Mouse (Mus musculus): ENCODE results near the gene Bahd1. TPM values are rescaled to one million over a fixed set of nuclear protein-coding genes. Genes with fewer than 3 reads are reported as not detected.

Bahd1 gene
- polyA plus RNA-seq, 1 experiment from 2014 or later = 6.5 TPM

DNA sequence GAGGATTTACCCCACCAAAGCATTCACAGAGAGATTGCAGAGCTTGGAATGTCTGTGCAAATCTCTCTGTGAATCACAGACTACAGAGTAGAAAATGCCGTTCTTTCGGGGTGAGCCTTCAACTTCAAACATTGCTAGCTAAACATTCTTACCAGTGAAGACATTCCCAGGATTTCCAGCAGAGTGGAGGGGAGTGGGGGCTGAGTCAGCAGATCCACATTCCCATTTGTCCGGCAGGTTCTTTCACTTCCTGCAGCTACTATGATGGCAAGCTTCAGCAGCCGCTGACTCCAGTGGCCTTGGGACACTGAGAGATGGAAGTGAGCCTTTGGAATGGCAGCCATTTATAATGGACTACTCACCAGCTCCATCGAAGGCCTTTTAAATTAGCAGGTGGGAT is 56.3 kb downstream of the Bahd1 start:
- Histone ChIP-seq H3K27me3 (replicated peaks; ENCODE audit: control insufficient read depth, insufficient read depth, low read length) (no peaks in the 10 kb centered on the region), H3K9me3 (ENCODE audit: control insufficient read depth, low read length) (no peaks in the 10 kb centered on the region), H3K4me1 (replicated peaks; ENCODE audit: control insufficient read depth, insufficient read depth, low read length) (no peaks in the 10 kb centered on the region), H3K27ac (ENCODE audit: low read length) (no peak overlapping the region), H3K36me3 (ENCODE audit: control insufficient read depth, insufficient read depth) (no peaks in the 10 kb centered on the region), H3K4me3 (replicated peaks; ENCODE audit: low read length) (no peak overlapping the region), H3K9ac (replicated peaks; ENCODE audit: low read depth, low read length) (no peak overlapping the region), H3K4me2 (ENCODE audit: low read length) (no peak overlapping the region)
- no peak for ATAC-seq
- 87% methylated on average over 5 of the region's 5 CpGs for WGBS

- no peak overlapping the region for H3K4me3 ChIP-seq (replicated peaks; ENCODE audit: low read length)
- H3K4me2 ChIP-seq (ENCODE audit: low read length) = no peak overlapping the region
- no peaks in the 10 kb centered on the region for H3K4me1 ChIP-seq (replicated peaks; ENCODE audit: control insufficient read depth, insufficient read depth, low read length)
- H3K36me3 ChIP-seq (ENCODE audit: control insufficient read depth, insufficient read depth) = no peaks in the 10 kb centered on the region
- no peak overlapping the region for H3K9ac ChIP-seq (replicated peaks; ENCODE audit: low read depth, low read length)
- H3K27ac ChIP-seq (ENCODE audit: low read length) = no peak overlapping the region
- ATAC-seq = no peak
- no peaks in the 10 kb centered on the region for H3K9me3 ChIP-seq (ENCODE audit: control insufficient read depth, low read length)
- WGBS = 31% methylated on average over 2 of the region's 2 CpGs
- no peaks in the 10 kb centered on the region for H3K27me3 ChIP-seq (replicated peaks; ENCODE audit: control insufficient read depth, insufficient read depth, low read length)
Observed at GRCm38 (mm10) chr2:118959644-118960043, 59.5 kb downstream of the Bahd1 start.

DNA sequence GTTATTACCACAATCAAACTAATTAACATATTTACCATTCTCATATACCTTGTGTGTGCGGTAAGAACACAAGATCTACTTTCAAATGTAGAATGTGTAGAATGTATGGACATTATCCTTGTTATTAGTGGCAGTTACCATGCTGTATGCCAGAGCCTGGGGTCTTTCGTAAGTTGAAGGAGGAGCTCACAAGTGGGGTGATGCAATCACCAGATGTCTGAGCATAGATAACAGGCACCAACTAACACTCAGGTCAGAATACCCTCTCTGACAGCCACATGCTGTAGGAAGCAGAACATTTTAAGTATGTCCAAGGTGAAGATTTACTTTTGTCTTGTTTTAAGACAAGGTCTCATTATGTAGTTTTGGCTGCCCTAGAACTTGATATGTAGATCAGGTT is 60.2 kb downstream of the Bahd1 start:
- Histone ChIP-seq H3K27ac (ENCODE audit: low read length) (no peak overlapping the region), H3K9ac (replicated peaks; ENCODE audit: low read depth, low read length) (no peak overlapping the region), H3K27me3 (replicated peaks; ENCODE audit: control insufficient read depth, insufficient read depth, low read length) (no peaks in the 10 kb centered on the region), H3K4me2 (ENCODE audit: low read length) (no peak overlapping the region), H3K9me3 (ENCODE audit: control insufficient read depth, low read length) (no peaks in the 10 kb centered on the region), H3K36me3 (ENCODE audit: control insufficient read depth, insufficient read depth) (no peaks in the 10 kb centered on the region), H3K4me1 (replicated peaks; ENCODE audit: control insufficient read depth, insufficient read depth, low read length) (no peaks in the 10 kb centered on the region), H3K4me3 (replicated peaks; ENCODE audit: low read length) (no peak overlapping the region)
- 87% methylated on average over 2 of the region's 2 CpGs for WGBS
- no peak for ATAC-seq

GRCm38 (mm10) chr2:118961546-118961945 is 61.4 kb downstream of the Bahd1 start:
- Histone ChIP-seq H3K4me3 (replicated peaks; ENCODE audit: low read length) (no peak overlapping the region), H3K9ac (replicated peaks; ENCODE audit: low read depth, low read length) (no peak overlapping the region), H3K4me2 (ENCODE audit: low read length) (no peak overlapping the region), H3K4me1 (replicated peaks; ENCODE audit: control insufficient read depth, insufficient read depth, low read length) (no peaks in the 10 kb centered on the region), H3K36me3 (ENCODE audit: control insufficient read depth, insufficient read depth) (no peaks in the 10 kb centered on the region), H3K27ac (ENCODE audit: low read length) (no peak overlapping the region), H3K9me3 (ENCODE audit: control insufficient read depth, low read length) (no peaks in the 10 kb centered on the region), H3K27me3 (replicated peaks; ENCODE audit: control insufficient read depth, insufficient read depth, low read length) (no peaks in the 10 kb centered on the region)
- WGBS = 57% methylated on average over 2 of the region's 2 CpGs
- no peak for ATAC-seq

DNA sequence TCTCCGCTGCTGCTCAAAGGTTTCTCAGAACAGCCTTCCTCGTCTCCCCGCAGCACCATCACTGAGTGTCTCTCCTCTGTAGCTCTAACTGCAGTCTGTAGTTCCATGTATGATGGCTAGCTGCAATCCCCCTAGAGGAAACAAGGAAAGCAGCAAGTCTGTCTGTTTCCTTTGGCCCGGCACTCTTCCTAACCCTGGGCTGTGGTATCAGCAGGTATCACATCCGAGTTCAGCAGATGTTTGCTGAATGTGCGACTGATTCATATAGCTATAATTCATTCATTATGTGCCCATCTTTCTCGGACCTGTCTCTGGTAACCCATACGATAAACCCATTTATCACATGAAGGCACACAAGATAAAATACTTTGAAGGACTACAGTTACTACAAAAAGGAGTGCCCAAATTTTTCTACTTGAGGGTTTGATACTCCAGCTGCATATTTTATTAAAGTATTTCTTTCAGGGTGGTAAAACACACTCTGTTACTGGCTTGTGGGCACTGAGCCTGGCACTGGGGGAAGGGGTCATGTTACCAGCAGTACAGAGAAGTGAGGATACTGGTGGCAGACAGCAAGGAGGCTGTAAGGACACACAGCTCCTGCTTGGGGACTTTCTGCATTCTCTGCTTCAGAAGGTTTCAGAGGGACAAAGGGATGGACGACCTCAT is 63.0 kb downstream of the Bahd1 start:
- H3K4me1 ChIP-seq (replicated peaks; ENCODE audit: control insufficient read depth, insufficient read depth, low read length) = no peaks in the 10 kb centered on the region
- H3K27me3 ChIP-seq (replicated peaks; ENCODE audit: control insufficient read depth, insufficient read depth, low read length) = no peaks in the 10 kb centered on the region
- no peak overlapping the region for H3K4me3 ChIP-seq (replicated peaks; ENCODE audit: low read length)
- no peaks in the 10 kb centered on the region for H3K9me3 ChIP-seq (ENCODE audit: control insufficient read depth, low read length)
- no peak overlapping the region for H3K9ac ChIP-seq (replicated peaks; ENCODE audit: low read depth, low read length)
- H3K4me2 ChIP-seq (ENCODE audit: low read length) = no peak overlapping the region
- no peak for ATAC-seq
- WGBS = 57% methylated on average over 9 of the region's 9 CpGs
- no peaks in the 10 kb centered on the region for H3K36me3 ChIP-seq (ENCODE audit: control insufficient read depth, insufficient read depth)
- no peak overlapping the region for H3K27ac ChIP-seq (ENCODE audit: low read length)

DNA sequence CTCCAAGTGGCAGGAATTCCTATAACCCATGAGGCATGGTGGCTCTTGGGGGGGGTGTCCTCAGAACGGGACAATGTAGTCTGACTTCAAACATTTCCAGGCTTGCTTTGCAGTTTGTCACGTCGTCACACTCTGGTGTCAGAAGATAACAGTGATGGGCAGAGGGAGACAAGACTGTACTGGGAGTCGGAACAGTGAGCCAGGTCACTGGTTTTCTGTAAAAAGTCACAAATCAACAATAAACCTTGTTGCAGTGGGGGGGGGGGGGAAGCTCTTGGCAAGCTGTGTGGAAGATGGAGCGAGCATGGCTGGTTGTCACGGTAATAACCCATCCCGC is 63.5 kb downstream of the Bahd1 start:
- Histone ChIP-seq H3K9me3 (ENCODE audit: control insufficient read depth, low read length) (no peaks in the 10 kb centered on the region), H3K27ac (ENCODE audit: low read length) (no peak overlapping the region), H3K4me3 (replicated peaks; ENCODE audit: low read length) (no peak overlapping the region), H3K9ac (replicated peaks; ENCODE audit: low read depth, low read length) (no peak overlapping the region), H3K27me3 (replicated peaks; ENCODE audit: control insufficient read depth, insufficient read depth, low read length) (no peaks in the 10 kb centered on the region), H3K4me2 (ENCODE audit: low read length) (no peak overlapping the region), H3K36me3 (ENCODE audit: control insufficient read depth, insufficient read depth) (no peaks in the 10 kb centered on the region), H3K4me1 (replicated peaks; ENCODE audit: control insufficient read depth, insufficient read depth, low read length) (no peaks in the 10 kb centered on the region)
- WGBS = 59% methylated on average over 7 of the region's 7 CpGs
- no peak for ATAC-seq

DNA sequence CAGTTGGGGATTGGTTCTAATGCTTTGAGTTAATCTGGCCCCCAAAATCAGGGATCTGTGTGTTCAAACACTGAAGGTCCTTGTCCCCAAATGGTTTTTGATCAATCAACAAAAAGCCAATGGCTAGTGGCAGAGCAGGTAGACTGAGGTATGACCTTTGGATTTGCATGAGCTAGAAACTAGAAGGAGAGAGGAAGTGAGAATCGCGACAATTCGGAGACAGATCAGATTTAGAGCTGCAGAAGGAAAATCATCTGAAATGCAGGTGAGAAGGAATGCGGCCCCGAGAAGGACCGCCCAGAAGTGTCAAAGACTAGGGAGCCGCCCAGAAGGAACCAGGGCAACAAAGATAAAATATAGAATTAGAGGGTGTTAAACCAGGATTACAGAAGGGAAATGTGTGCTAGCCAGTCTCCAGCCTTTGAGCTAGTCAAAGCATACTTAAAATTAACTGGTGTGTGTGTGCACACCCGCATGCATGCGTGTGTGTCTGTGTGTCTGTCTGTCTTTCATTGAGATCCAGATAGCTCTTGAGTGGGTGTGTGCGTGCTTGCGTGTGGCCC is 69.5 kb downstream of the Bahd1 start:
- Histone ChIP-seq H3K4me2 (ENCODE audit: low read length) (no peak overlapping the region), H3K9me3 (ENCODE audit: control insufficient read depth, low read length) (no peaks in the 10 kb centered on the region), H3K9ac (replicated peaks; ENCODE audit: low read depth, low read length) (no peak overlapping the region), H3K27ac (ENCODE audit: low read length) (no peak overlapping the region), H3K27me3 (replicated peaks; ENCODE audit: control insufficient read depth, insufficient read depth, low read length) (peaks cover 13% of the 10 kb centered on the region), H3K4me3 (replicated peaks; ENCODE audit: low read length) (no peak overlapping the region), H3K36me3 (ENCODE audit: control insufficient read depth, insufficient read depth) (no peaks in the 10 kb centered on the region), H3K4me1 (replicated peaks; ENCODE audit: control insufficient read depth, insufficient read depth, low read length) (peaks cover 3% of the 10 kb centered on the region; the same call in 1 of the 2 replicates)
- 92% methylated on average over 11 of the region's 11 CpGs for WGBS
- no peak for ATAC-seq

DNA sequence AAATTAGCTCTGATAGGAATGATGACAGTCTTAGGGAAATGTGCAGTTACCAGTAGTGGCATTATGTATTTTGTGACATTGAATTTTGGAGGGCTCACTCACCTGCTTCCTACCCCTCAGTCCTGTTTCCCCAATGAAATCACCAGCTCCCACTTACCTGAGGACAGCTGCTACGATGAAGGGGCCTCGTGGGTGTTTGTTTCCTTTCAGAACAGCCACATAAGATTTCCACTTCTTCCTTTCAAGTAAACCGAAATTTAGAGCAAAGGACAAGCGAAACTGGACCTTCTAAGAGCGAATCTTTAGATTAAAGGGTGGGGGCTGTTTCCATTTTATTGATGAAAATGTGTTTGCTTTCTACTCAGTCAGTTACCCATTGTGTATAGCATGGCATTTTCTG is 71.9 kb downstream of the Bahd1 start:
- Histone ChIP-seq H3K9me3 (ENCODE audit: control insufficient read depth, low read length) (no peaks in the 10 kb centered on the region), H3K4me3 (replicated peaks; ENCODE audit: low read length) (no peak overlapping the region), H3K27me3 (replicated peaks; ENCODE audit: control insufficient read depth, insufficient read depth, low read length) (peaks cover 20% of the 10 kb centered on the region), H3K9ac (replicated peaks; ENCODE audit: low read depth, low read length) (no peak overlapping the region), H3K36me3 (ENCODE audit: control insufficient read depth, insufficient read depth) (no peaks in the 10 kb centered on the region), H3K27ac (ENCODE audit: low read length) (no peak overlapping the region), H3K4me2 (ENCODE audit: low read length) (no peak overlapping the region), H3K4me1 (replicated peaks; ENCODE audit: control insufficient read depth, insufficient read depth, low read length) (peaks cover 18% of the 10 kb centered on the region)
- 73% methylated on average over 5 of the region's 5 CpGs for WGBS
- ATAC-seq = no peak

DNA sequence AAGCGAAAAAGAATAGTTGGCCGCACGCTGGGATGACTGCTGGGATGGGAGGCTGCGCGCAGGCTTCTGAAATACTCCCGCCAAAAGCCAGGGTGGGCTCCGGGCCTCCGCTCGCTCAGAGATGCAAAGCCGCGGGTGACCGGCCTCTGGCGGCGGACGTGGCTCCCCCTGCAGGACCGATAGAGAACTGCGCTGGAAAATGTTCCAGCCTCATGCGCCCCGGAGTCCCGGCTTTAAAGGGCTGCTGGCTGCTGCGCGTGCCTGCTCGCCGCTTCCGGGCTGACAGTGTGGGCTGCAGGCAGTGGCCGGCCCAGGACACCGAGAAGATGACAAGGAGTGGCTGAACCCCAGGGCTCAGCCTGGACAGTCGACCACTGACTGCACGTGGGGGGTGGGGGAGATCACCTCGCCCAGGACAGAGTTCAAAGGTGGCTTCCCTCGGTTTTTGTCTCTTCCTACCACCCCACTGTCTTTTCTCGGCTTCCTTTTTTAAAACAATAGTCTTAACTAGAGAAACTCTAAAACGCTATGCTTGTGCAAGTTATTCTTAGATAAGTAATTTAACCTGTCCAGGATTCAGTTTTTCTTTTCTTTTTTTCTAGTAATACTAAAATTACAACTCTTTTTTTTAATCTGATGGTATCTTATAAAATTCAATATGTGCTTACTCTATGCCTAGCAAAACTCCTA is 72.7 kb downstream of the Bahd1 start:
- Histone ChIP-seq H3K9me3 (ENCODE audit: control insufficient read depth, low read length) (no peaks in the 10 kb centered on the region), H3K4me1 (replicated peaks; ENCODE audit: control insufficient read depth, insufficient read depth, low read length) (peaks cover 19% of the 10 kb centered on the region), H3K9ac (replicated peaks; ENCODE audit: low read depth, low read length) (peak overlapping the region; percentile 58), H3K36me3 (ENCODE audit: control insufficient read depth, insufficient read depth) (no peaks in the 10 kb centered on the region), H3K4me2 (ENCODE audit: low read length) (peak overlapping the region; percentile 85), H3K4me3 (replicated peaks; ENCODE audit: low read length) (peak overlapping the region; percentile 43), H3K27me3 (replicated peaks; ENCODE audit: control insufficient read depth, insufficient read depth, low read length) (peaks cover 28% of the 10 kb centered on the region), H3K27ac (ENCODE audit: low read length) (no peak overlapping the region)
- ATAC-seq = peak; percentile 54
- WGBS = under 1% methylated on average over 33 of the region's 33 CpGs
